Mouse (Mus musculus) left cerebral cortex, adult 11 months (tissue): ENCODE data around the gene Mrvi1.
"Not testable (repeated sequence)": the region's sequence is repeated elsewhere in the genome, so short reads cannot be mapped to it uniquely, and the experiment has no call there.

Experiments used
- DNase-seq: peaks from one replicate; pipeline ENCODE4 v3.0.0; 2022; ENCODE audit warnings: low spot score

Mrvi1 gene

GRCm38 (mm10) chr7:110941116-110941521 lies 41.1 kb downstream of the Mrvi1 start:
- no peak for DNase-seq

DNA sequence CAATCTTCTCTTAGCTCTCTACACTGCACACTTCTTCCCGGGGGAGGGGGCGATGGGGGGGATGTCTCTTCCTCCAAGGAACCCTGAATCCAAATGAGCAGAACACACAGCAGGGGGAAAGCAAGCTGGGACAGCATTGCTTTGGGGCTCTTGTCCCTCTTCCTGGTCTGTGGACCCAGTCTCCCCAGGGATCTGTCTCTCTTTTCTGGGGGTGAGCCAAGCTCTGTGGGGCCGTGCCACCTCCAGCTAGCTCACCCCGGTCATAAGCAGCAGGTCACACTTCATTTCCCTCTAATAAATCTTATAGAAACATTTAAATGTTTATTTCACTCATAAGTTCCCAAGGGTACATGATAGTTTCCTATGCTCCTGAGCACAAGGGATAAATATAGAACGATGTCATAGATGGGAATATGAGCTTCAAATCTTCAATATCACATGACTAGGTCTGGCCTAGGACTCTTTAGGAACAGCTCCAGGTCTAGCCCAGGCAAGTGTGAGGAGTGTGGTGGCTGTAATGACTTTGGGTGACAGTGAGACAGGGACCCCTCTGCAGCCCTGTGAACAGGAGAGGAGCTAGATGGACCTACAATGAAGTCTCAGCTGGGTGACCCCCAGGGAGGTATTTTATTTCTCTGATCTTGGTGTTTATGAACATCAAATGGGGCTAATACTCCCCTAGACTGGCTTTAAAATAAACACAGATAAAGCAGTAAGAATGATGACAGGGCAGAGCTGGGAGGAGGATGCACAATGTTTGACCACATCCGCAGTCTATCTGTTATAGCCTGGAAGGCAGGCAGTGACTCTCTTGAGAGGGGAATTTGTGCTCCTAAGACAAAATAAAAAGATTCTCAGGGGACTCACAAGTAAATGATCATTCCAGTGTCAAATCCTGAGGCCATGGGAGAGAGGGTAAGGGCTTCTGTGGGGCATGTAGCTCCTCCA lies 46.2 kb downstream of the Mrvi1 start:
- no peak for DNase-seq

- no peak for DNase-seq
These were observed 48.3 kb downstream of the Mrvi1 start for GRCm38 (mm10) chr7:110933999-110934398.

DNA sequence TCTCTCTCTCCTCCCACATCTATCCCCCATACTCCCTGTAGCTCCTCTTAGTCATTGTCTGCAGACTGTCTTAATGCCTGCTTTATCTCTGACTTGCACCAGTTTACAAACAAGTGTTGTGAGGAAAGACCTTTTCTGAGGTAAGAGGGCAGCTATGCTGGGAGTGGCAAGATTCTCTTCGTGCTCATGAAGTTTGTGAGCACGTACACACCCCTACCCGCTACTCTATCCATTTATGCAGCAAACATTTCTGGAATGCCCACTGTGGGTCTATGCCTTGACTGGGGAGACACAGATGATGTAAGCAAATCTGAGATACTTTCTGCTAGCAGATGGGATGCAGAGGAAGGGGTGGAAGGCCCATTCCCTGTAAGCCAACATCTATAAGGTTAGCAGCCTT lies 48.9 kb downstream of the Mrvi1 start:
- no peak for DNase-seq

- DNase-seq, result peak; percentile 28
These were observed 52.0 kb downstream of the Mrvi1 start for GRCm38 (mm10) chr7:110930118-110930854.

- DNase-seq, result no peak
These were observed 55.7 kb downstream of the Mrvi1 start for GRCm38 (mm10) chr7:110926562-110926961.

GRCm38 (mm10) chr7:110920331-110921261 lies 61.7 kb downstream of the Mrvi1 start:
- DNase-seq, result no peak

GRCm38 (mm10) chr7:110919721-110920120 lies 62.5 kb downstream of the Mrvi1 start:
- DNase-seq, result no peak

DNA sequence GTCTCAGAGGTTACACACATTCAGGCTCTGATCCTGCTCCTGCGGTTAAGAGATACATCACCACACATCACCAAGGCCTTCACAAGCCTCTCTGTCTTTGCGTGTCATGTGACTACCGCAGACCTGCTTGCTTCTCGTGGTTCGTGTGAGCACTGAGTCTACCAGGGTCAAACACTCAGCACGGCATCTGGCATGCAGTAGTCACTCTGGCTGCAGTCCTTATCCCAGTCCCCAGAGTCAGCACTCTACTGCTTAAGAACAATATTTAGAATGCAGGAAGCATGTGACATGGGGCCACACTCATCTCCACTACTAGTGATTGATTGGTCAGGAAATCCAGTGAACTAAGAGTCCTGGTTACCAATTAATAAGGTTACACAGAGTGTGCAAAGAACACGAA lies 66.3 kb downstream of the Mrvi1 start:
- DNase-seq, result no peak

DNA sequence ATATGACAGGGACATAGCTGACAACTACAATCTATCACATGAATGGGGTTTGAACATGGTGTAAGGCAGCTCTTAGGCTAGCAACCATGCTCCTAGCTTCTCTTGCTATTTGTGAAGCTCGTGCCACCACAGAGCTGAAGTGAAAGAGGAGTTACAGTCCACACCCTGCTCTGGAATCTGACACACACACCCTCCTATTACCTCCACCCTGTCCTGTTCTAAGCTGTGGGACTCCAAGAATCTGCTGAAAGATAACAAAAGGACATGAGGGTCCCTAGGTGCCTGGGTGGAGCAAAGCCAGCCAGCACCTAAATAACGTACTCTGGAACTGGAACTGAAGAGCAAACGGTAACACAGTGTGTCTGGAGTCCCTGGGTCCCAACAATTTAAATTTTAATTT lies 67.7 kb downstream of the Mrvi1 start:
- DNase-seq, result no peak

DNA sequence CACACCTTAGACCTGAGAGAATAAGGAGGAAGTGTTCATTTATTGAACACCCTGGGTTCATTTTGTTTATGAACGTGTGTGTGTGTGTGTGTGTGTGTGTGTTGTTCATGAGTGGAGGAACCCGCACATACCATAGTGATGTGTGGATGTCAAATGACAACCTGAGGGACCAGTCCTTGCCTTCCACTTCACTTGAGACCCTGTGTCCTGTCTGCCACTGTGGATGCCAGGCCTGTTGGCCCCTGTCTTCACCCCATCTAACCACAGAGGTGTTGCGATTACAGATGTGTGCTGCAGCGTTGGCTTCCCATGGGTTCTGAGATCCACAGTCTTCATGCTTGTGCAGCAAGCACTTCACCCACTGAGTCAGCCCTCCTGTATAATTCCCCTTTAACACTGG lies 68.5 kb downstream of the Mrvi1 start:
- no peak for DNase-seq

- DNase-seq, result no peak
These were observed 73.8 kb downstream of the Mrvi1 start for GRCm38 (mm10) chr7:110908209-110909144.

DNA sequence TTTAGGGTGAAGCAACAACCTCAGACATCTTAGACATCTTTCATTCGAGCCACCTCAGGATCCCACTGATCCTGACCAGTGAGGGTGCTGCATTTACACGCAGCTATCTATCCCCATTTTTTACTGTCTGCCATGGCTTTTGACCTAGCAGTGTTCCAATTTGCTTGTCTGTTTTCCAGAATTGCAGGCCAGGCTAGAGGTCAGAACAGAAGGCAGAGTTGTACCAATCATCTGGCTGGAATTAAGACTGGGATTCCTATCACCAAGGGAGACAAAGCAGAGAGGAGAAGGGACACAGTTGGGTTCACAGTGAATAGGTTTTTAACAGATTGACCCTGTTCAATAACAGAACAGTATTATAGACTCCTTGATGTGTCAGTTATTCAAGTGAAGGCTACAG lies 75.7 kb downstream of the Mrvi1 start:
- DNase-seq, result no peak

DNA sequence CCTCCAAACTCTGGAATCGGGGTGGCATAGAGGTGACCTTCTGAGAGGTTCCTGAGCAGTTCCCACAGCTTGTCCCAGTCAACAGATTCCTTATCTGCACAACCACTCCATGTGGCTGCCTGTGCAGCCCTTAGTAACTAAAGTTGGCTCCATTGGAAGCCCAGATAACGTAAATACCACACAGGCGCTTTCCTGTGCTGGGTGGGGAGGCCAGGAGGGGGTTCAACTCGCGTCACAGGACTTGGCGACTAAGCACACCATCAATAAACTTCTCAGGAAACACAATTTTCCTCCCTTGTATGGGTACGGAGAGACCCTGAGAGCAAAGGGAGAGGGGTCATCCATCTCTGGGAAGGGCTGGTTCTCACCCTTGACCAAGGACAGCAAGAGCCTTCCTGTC lies 79.0 kb downstream of the Mrvi1 start:
- no peak for DNase-seq

DNA sequence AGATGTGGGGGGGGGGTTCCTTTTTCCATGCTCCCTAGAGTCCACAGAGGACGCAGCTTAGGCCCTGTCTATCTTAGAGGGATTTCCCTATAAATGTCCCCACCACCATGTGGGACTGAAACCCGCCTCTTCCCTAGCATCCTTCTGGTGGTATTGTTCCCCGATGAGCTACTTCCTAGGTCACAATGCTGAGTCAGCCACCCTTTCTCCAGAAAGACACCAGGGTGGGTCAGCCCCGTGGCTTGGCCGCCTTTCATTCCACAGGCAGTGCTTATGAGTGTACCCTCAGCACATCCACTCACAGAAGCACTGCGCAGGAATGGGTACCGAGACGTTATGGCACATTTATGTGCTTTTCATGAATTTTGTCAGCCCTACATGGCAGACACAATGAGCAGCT lies 85.1 kb downstream of the Mrvi1 start:
- no peak for DNase-seq

DNA sequence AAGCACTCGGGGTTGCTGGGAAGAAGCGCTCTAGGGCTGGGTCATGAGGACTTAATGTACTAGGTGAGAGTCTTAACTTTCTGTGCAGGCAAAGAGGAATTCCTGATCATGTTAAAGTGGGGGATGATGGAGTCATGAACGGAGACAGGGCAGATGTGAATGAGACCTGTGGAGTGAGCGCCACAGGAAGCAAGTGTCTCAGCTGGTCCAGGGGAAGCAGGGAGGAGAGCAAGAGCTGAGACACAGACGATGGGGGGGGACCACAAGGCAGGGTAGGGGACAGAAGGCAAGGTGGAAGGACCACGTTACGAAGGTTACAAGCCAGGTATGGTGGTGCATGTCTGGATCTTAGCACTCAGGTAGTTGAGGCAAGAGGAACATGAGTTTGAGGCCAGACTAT lies 85.8 kb downstream of the Mrvi1 start:
- DNase-seq, result no peak

DNA sequence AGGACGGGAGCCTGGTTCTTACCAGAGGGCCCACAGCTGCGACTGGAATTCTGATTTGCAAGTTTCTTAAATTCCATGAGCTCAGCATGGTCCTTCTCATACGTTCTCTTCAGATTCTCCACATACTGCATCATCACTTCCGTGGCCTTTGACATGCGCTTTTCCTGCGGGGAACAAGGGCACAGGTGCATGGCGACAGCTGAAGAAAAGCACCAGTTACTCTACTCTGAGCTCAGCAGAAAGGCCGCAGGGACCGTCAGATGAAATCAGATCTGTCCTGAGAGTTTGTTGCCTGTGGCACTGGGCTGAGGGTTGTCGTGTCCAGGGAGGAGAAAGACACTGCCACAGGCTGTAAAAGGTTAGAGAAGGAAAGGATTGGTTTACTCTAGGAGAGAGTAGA lies 86.5 kb downstream of the Mrvi1 start:
- not testable (repeated sequence) for DNase-seq

DNA sequence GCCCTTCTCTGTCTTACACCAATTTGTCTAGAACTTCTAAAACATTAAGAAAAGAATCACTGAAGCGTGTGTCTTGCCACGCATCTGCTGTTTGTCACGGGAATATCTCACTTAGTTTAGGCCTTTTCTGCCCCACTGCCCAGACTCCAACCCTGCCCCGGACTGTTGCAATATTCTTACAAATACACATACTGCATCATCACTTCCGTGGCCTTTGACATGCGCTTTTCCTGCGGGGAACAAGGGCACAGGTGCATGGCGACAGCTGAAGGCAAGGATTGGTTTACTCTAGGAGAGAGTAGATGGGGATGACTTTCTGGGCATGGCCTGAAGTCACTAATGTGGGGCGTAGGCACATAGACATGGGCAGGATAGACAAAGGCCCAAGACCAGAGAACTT lies 87.6 kb downstream of the Mrvi1 start:
- DNase-seq, result no peak

GRCm38 (mm10) chr7:110893943-110894610 lies 88.2 kb downstream of the Mrvi1 start:
- no peak for DNase-seq

DNA sequence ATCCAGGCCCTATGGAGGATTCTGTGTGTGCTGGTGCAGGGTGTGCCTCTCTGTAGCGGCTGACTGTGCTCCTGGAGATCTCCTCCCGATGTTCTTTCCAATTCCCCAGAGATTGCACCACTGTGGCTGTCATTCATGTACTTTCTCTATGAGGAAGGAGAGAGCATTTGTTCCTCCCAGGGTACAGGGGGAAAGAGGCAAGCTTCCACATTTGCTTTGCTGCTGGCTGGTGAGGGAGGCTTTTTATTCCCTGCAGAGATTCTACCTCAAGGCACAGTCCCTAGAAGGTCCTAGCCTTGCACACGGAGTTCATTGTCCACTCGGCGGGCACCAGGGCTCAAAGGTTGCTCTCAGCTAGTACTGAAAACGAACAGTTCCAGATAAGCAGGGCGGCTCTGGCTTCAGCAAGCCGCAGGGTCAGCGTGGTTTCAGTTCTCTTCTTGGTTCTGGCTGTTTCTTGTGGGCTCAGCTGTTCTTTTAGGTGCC lies 90.7 kb downstream of the Mrvi1 start:
- no peak for DNase-seq
